Comparison of ENCODE assay signal across 8 mouse cellular contexts in genomic region chr10:79983205-79983604, GRCm38 (mm10). TPM values are rescaled to one million over a fixed set of nuclear protein-coding genes. Genes with fewer than 3 reads are reported as not detected.
DNase-seq lines count a peak whose midpoint lies in the region; ATAC-seq and TF ChIP-seq lines count a peak whose summit lies in the region.

No protein-coding gene starts in this region.

- H3K4me1 ChIP-seq in forebrain, embryonic 13.5 days = peaks cover 44% of the 10 kb centered on the region
- H3K4me1 ChIP-seq in liver, embryonic 13.5 days (replicated peaks) = peaks cover 61% of the 10 kb centered on the region

- WGBS in forebrain, embryonic 13.5 days = 75% methylated on average over 5 of the region's 5 CpGs
- 79% methylated on average over 5 of the region's 5 CpGs for WGBS in liver, embryonic 13.5 days (ENCODE audit: insufficient replicate concordance)

- H3K9me3 ChIP-seq in forebrain, embryonic 13.5 days (replicated peaks) = no peaks in the 10 kb centered on the region
- H3K9me3 ChIP-seq in liver, embryonic 13.5 days (replicated peaks) = peaks cover 7% of the 10 kb centered on the region; the same call in 1 of the 2 replicates

- no peaks in the 10 kb centered on the region for H3K27me3 ChIP-seq in C2C12 (ENCODE audit: control insufficient read depth, insufficient read depth, insufficient read length)
- peaks cover 18% of the 10 kb centered on the region for H3K27me3 ChIP-seq in forebrain, embryonic 13.5 days
- H3K27me3 ChIP-seq in liver, embryonic 13.5 days = peaks cover 11% of the 10 kb centered on the region

- peak overlapping the region; percentile 90 for H3K9ac ChIP-seq in forebrain, embryonic 13.5 days
- peak overlapping the region; percentile 95 for H3K9ac ChIP-seq in liver, embryonic 13.5 days

- peak overlapping the region; percentile 86 for H3K4me2 ChIP-seq in forebrain, embryonic 13.5 days
- peak overlapping the region; percentile 94 for H3K4me2 ChIP-seq in liver, embryonic 13.5 days

- ATAC-seq in forebrain, embryonic 13.5 days = no peak
- ATAC-seq in liver, embryonic 13.5 days (ENCODE audit: low read depth) = no peak
- no peak for ATAC-seq in megakaryocyte progenitor cell, adult 5-6 weeks (replicated peaks; ENCODE audit: poor library complexity)

- peaks cover 38% of the 10 kb centered on the region for H3K79me3 ChIP-seq in C2C12 (ENCODE audit: low read depth)

- H3K4me3 ChIP-seq in C2C12 (ENCODE audit: insufficient read depth, poor library complexity, severe bottlenecking) = peak overlapping the region; percentile 96
- peak overlapping the region; percentile 80 for H3K4me3 ChIP-seq in forebrain, embryonic 13.5 days
- peak overlapping the region; percentile 89 for H3K4me3 ChIP-seq in liver, embryonic 13.5 days (replicated peaks)

- peaks cover 18% of the 10 kb centered on the region for H3K36me3 ChIP-seq in C2C12 (ENCODE audit: control insufficient read depth, insufficient read depth)
- H3K36me3 ChIP-seq in forebrain, embryonic 13.5 days (ENCODE audit: poor library complexity, severe bottlenecking) = peaks cover 19% of the 10 kb centered on the region
- peaks cover 31% of the 10 kb centered on the region for H3K36me3 ChIP-seq in liver, embryonic 13.5 days

- DNase-seq in heart, adult 11 months = peak; percentile 96
- DNase-seq in heart, postnatal 25 days (ENCODE audit: low spot score) = no peak
- DNase-seq in liver, embryonic 13.5 days = no peak
- DNase-seq in thymus, postnatal 25 days = no peak
- no peak for DNase-seq in embryo, embryonic 10 days (ENCODE audit: low spot score)

- peak overlapping the region; percentile 96 for H3K27ac ChIP-seq in forebrain, embryonic 13.5 days
- H3K27ac ChIP-seq in liver, embryonic 13.5 days = peak overlapping the region; percentile 99

- peak overlapping the region; percentile 89 for H3ac ChIP-seq in C2C12 (ENCODE audit: control insufficient read depth, insufficient read length, low read depth)

- H3K79me2 ChIP-seq in C2C12 (ENCODE audit: control insufficient read depth, insufficient read depth) = peaks cover 54% of the 10 kb centered on the region

- no peak for TF ChIP-seq CTCF in C2C12 (IDR thresholded peaks at IDR 0.05; ENCODE audit: control insufficient read depth, insufficient read depth, insufficient read length)

- intact Hi-C loops in heart, postnatal 25 days (cut with DNase I) = loop anchor here (1.0 kb wide), 1 partner anchor 23 kb away; the partner anchor contains the start of gene Wdr18

TF ChIP-seq in C2C12, 6 proteins besides CTCF, POLR2A, EP300 and RAD21:
- TF ChIP-seq CEBPB (IDR thresholded peaks at IDR 0.05; ENCODE audit: low read depth) = no peak
- no peak for TF ChIP-seq FOSL1 (IDR thresholded peaks at IDR 0.05; ENCODE audit: insufficient read depth, low read length, poor library complexity, severe bottlenecking)
- no peak for TF ChIP-seq USF1 (IDR thresholded peaks at IDR 0.05; ENCODE audit: low read depth)
- no peak for TF ChIP-seq MYOD1 (IDR thresholded peaks at IDR 0.05; ENCODE audit: control insufficient read depth, insufficient read length, low read depth)
- no peak for TF ChIP-seq MYOG (IDR thresholded peaks at IDR 0.05; ENCODE audit: control insufficient read depth, extremely low read depth, insufficient read length)
- TF ChIP-seq MAX (IDR thresholded peaks at IDR 0.05) = no peak

RNA-seq across cellular contexts. Expression of gene Tmem259, which starts 0.9 kb away (rescaled TPM):
- 100 to 1,000 TPM; 110 to 115 TPM for total RNA-seq in heart, postnatal 25 days (2021)
- polyA plus RNA-seq in C2C12 (2012; fragmentation: generic; extraction: Trizol) = 102 TPM
- 11.2 and 12.0 TPM in 2 replicates for polyA plus RNA-seq in forebrain, embryonic 13.5 days (2015; fragmentation: Nextera tagmentation; extraction: Ambion mirVana)
- polyA plus RNA-seq in liver, embryonic 13.5 days (2015; fragmentation: Nextera tagmentation; extraction: Ambion mirVana) = 8.2 TPM in 2 replicates
- total RNA-seq in megakaryocyte progenitor cell, adult 5-6 weeks (2015) = 38.9 and 44.2 TPM in 2 replicates
- 44.6 and 54.8 TPM in 2 replicates for total RNA-seq in megakaryocyte progenitor cell, adult 5-6 weeks (2017)

RNA-seq across cellular contexts. Expression of gene Cnn2, which starts 5.2 kb away (rescaled TPM):
- total RNA-seq in heart, postnatal 25 days (2021) = 10 to 100 TPM; 35.9 to 36.6 TPM
- 437 TPM for polyA plus RNA-seq in C2C12 (2012; fragmentation: generic; extraction: Trizol)
- polyA plus RNA-seq in forebrain, embryonic 13.5 days (2015; fragmentation: Nextera tagmentation; extraction: Ambion mirVana) = 30.0 and 32.2 TPM in 2 replicates
- 45.8 and 49.6 TPM in 2 replicates for polyA plus RNA-seq in liver, embryonic 13.5 days (2015; fragmentation: Nextera tagmentation; extraction: Ambion mirVana)
- total RNA-seq in megakaryocyte progenitor cell, adult 5-6 weeks (2015) = 50.5 and 52.8 TPM in 2 replicates
- total RNA-seq in megakaryocyte progenitor cell, adult 5-6 weeks (2017) = 73.3 and 84.1 TPM in 2 replicates

RNA-seq across cellular contexts. Expression of gene Grin3b, which starts 12.7 kb away (rescaled TPM):
- total RNA-seq in heart, postnatal 25 days (2021) = under 1 TPM; 0.14 to 0.21 TPM
- 0.30 TPM for polyA plus RNA-seq in C2C12 (2012; fragmentation: generic; extraction: Trizol)
- polyA plus RNA-seq in forebrain, embryonic 13.5 days (2015; fragmentation: Nextera tagmentation; extraction: Ambion mirVana) = 0.38 and 0.57 TPM in 2 replicates
- polyA plus RNA-seq in liver, embryonic 13.5 days (2015; fragmentation: Nextera tagmentation; extraction: Ambion mirVana) = 0.07 and 0.10 TPM in 2 replicates
- total RNA-seq in megakaryocyte progenitor cell, adult 5-6 weeks (2015) = not detected in 2 replicates
- total RNA-seq in megakaryocyte progenitor cell, adult 5-6 weeks (2017) = not detected in 2 replicates

RNA-seq across cellular contexts. Expression of gene Abca7, which starts 13.1 kb away (rescaled TPM):
- total RNA-seq in heart, postnatal 25 days (2021) = 1 to 10 TPM; 6.5 to 6.7 TPM
- polyA plus RNA-seq in C2C12 (2012; fragmentation: generic; extraction: Trizol) = 10.7 TPM
- polyA plus RNA-seq in forebrain, embryonic 13.5 days (2015; fragmentation: Nextera tagmentation; extraction: Ambion mirVana) = 3.1 and 3.9 TPM in 2 replicates
- polyA plus RNA-seq in liver, embryonic 13.5 days (2015; fragmentation: Nextera tagmentation; extraction: Ambion mirVana) = 6.3 and 7.4 TPM in 2 replicates
- total RNA-seq in megakaryocyte progenitor cell, adult 5-6 weeks (2015) = 15.4 and 15.8 TPM in 2 replicates
- total RNA-seq in megakaryocyte progenitor cell, adult 5-6 weeks (2017) = 17.0 and 17.5 TPM in 2 replicates

RNA-seq across cellular contexts. Expression of gene Wdr18, which starts 23.3 kb away (rescaled TPM):
- 10 to 100 TPM; 20.5 to 30.1 TPM for total RNA-seq in heart, postnatal 25 days (2021)
- polyA plus RNA-seq in C2C12 (2012; fragmentation: generic; extraction: Trizol) = 48.6 TPM
- polyA plus RNA-seq in forebrain, embryonic 13.5 days (2015; fragmentation: Nextera tagmentation; extraction: Ambion mirVana) = 80.2 and 94.8 TPM in 2 replicates
- polyA plus RNA-seq in liver, embryonic 13.5 days (2015; fragmentation: Nextera tagmentation; extraction: Ambion mirVana) = 78.2 and 83.0 TPM in 2 replicates
- 36.8 and 57.4 TPM in 2 replicates for total RNA-seq in megakaryocyte progenitor cell, adult 5-6 weeks (2015)
- 24.6 and 29.7 TPM in 2 replicates for total RNA-seq in megakaryocyte progenitor cell, adult 5-6 weeks (2017)
